Mouse (Mus musculus) bone marrow macrophage, adult 2 months (primary cell): ENCODE results near the gene Tank. TPM values are rescaled to one million over a fixed set of nuclear protein-coding genes. Genes with fewer than 3 reads are reported as not detected.

Experiments
- H3K27ac ChIP-seq: 2 replicates; pipeline ENCODE4 v1.5.1; 2012; ENCODE audit warnings: low read depth, low read length; ENCODE audit not compliant: insufficient read depth
- H3K4me1 ChIP-seq: 2 replicates; pipeline ENCODE4 v1.6.1; 2012; ENCODE audit warnings: low read length; ENCODE audit not compliant: control insufficient read depth, insufficient read depth
- H3K4me3 ChIP-seq: 2 replicates; pipeline ENCODE4 v1.5.1; 2012; ENCODE audit warnings: mild to moderate bottlenecking, low read length, moderate library complexity; ENCODE audit not compliant: insufficient read depth
- CTCF ChIP-seq: IDR thresholded peaks from 2 replicates; pipeline ENCODE4 v1.5.1; 2012; ENCODE audit warnings: low read depth, mild to moderate bottlenecking, low read length, moderate library complexity
- POLR2A ChIP-seq: IDR thresholded peaks from 2 replicates; pipeline ENCODE4 v1.6.1; 2012; ENCODE audit warnings: mild to moderate bottlenecking, low read depth, low read length, borderline replicate concordance
- polyA plus RNA-seq: library from polyadenylated mRNA; stranded (reverse); fragments of >200 nt; gene quantifications from 2 replicates; pipeline ENCODE4 v1.2.4, GENCODE M21; 2012; ENCODE audit not compliant: missing spikeins, insufficient read depth, insufficient read length

Gene Tank
- polyA plus RNA-seq, 1 experiment: 71.1 TPM

DNA sequence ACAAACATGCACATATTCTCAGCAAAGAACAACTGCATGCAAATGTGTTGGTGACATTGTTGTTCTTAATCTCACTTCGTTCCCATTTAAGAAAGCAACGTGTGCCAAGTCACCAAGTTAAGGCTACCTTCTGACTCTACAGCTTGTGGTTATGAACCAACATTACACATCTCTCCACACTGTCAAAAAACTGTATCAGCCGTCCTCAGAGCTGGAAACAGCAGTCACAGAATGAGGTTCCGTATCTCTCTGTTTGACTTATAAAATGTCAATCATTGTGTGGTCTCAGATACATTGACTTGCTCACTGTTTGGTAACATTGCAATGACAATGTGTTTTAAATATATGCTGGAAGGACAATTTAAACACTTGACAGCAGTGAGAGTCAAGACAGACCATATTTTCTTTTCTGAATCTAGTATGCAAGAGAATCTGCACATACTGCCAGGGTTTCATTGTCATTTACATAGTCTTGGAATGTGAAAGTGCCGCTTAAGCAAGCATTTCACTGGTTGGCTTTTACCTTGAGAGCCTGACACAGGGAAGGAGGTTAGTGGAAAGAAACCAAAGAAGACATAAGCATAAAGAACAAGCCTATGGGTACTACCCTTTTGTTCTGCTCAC lies 20.4 kb upstream of the Tank start:
- Histone ChIP-seq H3K4me3 (no peak overlapping the region), H3K4me1 (peaks cover 5% of the 10 kb centered on the region; the same call in 1 of the 2 replicates), H3K27ac (no peak overlapping the region)
- no peak for TF ChIP-seq POLR2A
- no peak for TF ChIP-seq CTCF

DNA sequence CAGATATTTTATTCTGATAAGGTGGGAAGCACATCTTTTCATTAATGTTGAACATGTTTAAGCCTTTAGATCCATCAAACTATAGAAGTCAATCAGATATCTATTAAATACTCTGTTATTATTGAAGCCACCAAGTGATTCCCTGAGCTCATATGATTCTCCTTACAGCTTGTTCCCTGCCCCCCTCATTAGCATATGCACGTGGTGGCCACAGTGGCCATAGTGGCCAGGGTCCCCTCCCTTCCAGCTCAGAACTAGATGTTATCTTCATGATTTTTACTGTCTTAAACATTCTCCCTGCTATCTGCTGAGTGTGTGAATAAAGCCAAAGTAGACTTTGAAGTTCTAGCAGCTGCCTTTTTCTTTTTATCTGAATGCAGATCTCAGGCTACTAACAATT lies 17.3 kb upstream of the Tank start:
- TF ChIP-seq CTCF (no peak), POLR2A (no peak)

DNA sequence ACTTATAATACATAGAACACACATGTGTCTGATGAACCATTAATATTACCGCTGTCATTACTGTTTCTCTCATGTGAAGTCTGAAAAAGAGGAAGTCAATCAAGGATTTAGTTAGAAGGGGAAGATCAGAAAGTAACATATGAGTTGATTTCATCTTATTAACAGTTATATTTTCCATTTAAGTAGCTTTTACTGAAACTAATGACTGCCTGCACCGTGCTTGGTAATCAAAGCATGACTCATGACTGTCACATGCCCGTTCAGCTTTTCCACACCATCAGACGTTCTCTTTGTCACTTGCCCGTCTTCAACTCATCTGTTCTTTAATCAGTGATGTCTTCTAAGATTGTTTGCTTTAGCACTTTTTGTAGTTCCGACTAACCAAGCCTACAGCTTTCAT lies 15.2 kb upstream of the Tank start:
- Histone ChIP-seq H3K4me3 (no peak overlapping the region), H3K4me1 (peaks cover 12% of the 10 kb centered on the region), H3K27ac (no peak overlapping the region)
- TF ChIP-seq POLR2A (no peak), CTCF (no peak)

More for the DNA sequence above, 17.3 kb upstream of the Tank start:
- H3K27ac ChIP-seq: no peak overlapping the region
- H3K4me3 ChIP-seq: no peak overlapping the region
- peaks cover 12% of the 10 kb centered on the region for H3K4me1 ChIP-seq

DNA sequence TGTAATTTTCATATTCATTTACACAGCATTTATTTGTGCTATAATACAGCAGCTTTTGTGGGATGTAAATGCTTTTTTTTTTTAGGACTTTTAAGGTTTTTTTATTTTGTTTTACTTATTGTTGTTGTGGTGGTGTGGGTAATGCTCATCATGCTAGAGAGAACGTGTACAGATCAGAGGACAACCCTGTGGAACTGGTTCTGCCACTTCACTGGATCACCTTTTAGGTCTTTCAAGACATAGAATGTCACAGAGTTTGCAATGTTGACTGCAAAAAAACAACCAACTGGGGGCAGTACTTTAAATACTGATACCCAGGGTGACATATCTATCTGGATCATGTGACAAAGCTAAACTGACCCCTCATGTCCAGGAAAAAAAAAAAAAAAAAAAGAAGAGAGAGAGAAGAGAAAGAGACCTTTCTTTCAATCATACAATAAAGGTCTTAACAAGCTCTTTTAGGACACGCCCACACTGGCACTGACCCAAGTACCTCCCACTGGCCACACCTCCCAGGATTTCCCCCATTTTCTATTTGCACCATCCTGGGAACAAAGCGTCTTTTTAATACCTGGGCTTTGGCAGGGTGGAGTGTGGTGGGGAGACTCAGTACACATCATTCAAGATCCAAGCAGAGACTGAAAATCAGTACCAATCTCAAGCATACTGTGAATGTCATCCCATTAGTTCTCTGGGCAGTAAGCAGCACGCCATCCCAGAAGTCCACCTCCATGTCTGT lies 11.2 kb upstream of the Tank start:
- TF ChIP-seq CTCF (no peak), POLR2A (no peak)
- no peak overlapping the region for H3K4me3 ChIP-seq
- H3K27ac ChIP-seq: no peak overlapping the region
- H3K4me1 ChIP-seq: peaks cover 12% of the 10 kb centered on the region

DNA sequence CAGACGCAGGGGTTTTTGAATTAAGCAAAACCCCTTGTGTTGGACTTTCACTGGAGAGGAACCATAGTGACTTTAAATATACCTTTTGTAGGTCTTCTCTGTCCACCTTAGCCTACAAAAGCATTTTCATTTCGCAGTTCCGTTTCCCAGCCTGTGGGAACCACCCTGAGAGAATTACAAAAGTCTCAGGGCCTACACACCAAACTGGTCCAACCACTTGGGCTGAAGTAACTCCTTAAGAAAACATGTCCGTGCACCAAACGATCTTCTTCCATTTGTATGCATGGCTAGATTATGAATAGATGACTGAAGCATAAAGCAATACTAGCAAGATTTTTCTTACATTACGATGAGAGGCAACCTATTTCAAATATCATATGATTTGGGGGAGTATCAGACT lies 9.2 kb upstream of the Tank start:
- Histone ChIP-seq H3K4me3 (no peak overlapping the region), H3K27ac (no peak overlapping the region), H3K4me1 (no peaks in the 10 kb centered on the region; the same call in 1 of the 2 replicates)
- TF ChIP-seq CTCF (no peak), POLR2A (no peak)

DNA sequence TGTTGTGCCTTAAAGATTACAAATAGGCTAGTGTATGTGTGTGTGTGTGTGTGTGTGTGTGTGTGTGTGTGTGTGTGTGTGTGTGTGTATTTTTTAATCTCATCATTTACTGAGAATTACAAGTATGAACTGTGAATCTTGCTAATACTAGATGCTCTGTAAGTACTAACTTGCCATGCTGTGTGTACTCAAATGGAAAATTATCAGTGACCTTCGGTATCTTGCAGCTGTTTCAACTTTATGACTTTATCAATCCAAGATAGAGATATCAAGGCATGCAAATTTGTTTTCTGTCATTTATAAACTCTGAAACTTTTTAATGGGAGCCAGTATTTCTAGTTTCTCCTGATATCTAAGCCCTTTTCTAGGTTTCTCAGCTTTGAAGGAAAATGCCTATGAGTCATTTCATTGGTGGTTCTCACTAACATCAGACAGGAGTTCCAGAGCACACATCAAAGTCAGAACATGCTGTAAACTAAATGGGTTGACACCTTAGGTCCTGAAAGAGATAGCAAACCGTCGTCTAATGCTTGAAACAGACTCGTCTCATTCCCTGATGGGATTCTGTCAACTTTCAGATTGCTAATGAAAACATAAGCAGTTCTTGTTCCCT lies 6.9 kb upstream of the Tank start:
- Histone ChIP-seq H3K27ac (no peak overlapping the region), H3K4me1 (peaks cover 7% of the 10 kb centered on the region; the same call in 1 of the 2 replicates), H3K4me3 (no peak overlapping the region)
- TF ChIP-seq CTCF: no peak
- TF ChIP-seq POLR2A: no peak

DNA sequence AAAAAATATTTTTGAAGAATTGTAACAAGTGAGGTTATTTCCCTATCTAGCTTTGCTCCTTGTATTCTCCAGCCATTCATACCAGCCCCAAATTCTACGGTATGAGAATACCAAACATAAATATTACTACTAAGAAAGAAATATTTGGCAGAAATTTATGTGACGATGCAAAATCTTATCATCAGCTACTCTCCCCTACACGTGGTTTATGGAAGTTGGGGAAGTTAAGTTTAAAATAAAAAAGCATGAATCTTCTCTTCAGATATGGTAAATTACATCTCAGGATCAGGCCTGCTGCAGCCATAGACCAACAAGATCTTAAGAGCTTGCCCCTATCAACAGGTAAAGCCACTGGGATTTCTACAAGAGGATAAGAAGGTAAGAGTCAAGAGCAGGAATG lies 1.9 kb upstream of the Tank start:
- TF ChIP-seq CTCF (no peak), POLR2A (no peak)
- Histone ChIP-seq H3K27ac (no peak overlapping the region), H3K4me1 (peaks cover 16% of the 10 kb centered on the region), H3K4me3 (no peak overlapping the region)

DNA sequence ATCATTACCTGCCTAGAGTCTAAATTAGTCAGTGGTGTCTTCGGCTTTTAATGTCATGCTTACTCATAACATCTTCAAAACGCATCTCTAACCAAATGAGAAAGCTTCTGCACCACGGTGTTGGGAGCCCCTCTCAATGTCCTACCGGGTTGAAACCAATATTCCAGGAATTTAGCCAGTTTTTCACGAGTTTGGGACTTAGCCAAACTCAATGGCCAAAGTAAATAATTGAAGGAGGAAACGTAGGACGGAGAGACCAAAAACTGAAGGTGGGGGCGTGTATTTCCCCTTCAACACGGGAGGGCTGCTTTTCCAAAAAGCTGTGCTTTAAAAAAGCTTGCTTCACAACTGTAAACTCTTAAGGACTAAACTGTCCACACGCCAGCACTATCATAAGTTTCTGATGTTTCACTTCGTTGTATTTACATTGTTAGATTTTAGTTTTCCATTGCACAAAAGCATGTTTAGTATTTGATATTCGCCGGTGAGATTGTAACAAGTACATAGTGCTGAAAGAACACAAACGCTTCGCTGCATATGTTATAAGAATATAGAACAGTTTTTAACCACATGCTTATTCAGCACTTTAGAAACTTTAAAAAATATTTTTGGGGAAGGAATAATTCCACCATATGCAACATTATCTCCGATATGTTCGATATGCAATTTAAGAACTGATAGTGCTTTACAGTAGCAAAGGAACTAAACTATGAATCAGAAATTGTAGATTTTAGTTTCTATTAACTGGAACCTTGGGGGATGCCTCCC lies 1.3 kb upstream of the Tank start:
- no peak overlapping the region for H3K4me3 ChIP-seq
- peaks cover 19% of the 10 kb centered on the region for H3K4me1 ChIP-seq
- no peak overlapping the region for H3K27ac ChIP-seq
- no peak for TF ChIP-seq CTCF
- TF ChIP-seq POLR2A: no peak

DNA sequence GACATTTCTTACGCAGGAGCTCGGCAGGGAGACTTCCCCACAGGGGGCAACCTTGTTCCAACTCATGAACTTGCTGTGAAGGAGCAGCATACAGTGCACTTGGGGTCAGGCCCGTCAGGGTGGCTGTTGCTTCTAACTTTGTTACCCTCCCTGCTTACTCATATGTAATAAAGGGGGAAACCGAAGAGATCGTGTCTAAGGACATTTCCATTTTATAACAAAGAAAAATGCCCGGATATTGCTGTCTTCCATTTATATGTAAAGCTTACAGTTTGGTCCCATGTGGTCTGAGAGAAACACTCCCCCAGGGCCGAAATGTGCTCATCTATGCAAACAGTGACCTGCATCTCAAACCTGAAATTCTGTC lies 706 bp upstream of the Tank start:
- peaks cover 22% of the 10 kb centered on the region for H3K4me1 ChIP-seq
- H3K27ac ChIP-seq: no peak overlapping the region
- H3K4me3 ChIP-seq: no peak overlapping the region
- TF ChIP-seq CTCF (no peak), POLR2A (no peak)
